Mouse (Mus musculus) spleen, adult 18-20 months (tissue): ENCODE measurements at regions not wholly inside any gene's neighbourhood (a gene's known extent, or its start where the extent isn't known, plus 50 kb on each side); places are given as distances from the start of the nearest gene placed in this dataset.

Experiments
- DNase-seq, 2 experiments: peaks; one replicate each; pipeline ENCODE4 v3.0.0; 2022; ENCODE audit warnings: mixed read lengths in 2 of 2

DNA sequence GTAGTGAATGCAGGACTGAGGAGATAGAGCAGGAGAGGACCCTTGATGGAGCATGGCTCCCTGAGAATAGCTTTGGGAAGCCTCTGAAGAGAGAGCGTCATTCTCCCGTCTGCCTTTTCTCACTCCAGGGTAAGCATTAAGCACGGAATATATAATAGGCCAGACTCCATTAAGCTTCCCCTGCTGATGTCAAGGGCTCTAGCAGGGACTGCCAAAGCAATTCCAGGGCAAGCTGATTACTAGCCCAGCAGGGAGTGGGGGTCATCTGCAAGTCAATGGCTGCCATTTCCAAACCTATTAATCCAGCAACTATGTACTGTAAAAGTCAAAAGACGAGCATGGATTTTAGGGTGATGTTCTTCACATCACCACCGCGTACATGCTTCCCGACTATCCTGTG, 111.2 kb upstream of the Arl4c start:
- DNase-seq, result no peak

DNA sequence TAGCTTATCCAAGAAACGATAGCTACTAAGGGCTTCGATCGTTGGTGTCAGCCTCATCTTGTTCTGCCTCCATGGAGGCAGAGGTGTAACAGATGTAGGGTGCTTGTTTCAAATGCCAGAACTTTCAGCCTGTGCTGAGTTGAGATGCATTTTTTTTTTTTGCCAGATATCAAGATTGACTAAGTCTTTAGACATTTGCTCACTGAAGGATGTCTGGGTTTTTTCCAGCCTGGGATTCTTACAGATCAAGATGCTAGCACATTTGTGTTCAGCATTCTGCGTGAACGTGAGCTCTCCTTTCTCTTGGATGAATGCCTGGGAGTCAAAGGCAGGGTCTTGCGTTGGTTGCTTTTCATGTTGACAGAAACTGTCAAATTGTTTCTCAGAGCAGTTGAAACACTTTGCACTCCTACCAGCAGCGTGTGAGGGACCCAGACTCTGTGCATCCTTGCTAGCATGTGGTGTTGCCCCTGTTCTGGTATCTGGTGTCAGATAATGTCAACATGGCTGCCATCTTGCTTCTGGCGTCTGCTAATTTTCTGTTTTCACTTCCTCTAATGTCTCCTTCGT, 114.4 kb upstream of the Arl4c start:
- DNase-seq, result no peak

DNA sequence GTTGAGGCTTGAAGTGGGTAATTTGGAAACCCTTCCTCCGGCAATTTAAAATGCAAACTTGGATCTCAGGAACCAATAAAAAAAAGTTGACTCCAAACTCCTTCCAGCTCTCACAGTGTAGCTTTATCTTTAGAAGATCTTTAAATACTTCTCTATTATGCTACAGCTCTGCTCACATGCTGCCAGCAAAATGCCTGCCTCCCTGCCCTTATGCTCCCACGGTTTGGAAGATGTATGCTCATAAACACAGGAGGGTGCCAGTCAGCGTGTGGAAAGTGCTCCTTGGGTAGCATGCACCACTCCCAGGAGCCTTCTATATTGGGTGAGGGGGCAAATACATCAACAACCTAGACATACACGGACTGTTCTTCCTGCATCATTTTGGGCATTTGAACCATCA, 123.2 kb upstream of the Arl4c start:
- no peak for DNase-seq

DNA sequence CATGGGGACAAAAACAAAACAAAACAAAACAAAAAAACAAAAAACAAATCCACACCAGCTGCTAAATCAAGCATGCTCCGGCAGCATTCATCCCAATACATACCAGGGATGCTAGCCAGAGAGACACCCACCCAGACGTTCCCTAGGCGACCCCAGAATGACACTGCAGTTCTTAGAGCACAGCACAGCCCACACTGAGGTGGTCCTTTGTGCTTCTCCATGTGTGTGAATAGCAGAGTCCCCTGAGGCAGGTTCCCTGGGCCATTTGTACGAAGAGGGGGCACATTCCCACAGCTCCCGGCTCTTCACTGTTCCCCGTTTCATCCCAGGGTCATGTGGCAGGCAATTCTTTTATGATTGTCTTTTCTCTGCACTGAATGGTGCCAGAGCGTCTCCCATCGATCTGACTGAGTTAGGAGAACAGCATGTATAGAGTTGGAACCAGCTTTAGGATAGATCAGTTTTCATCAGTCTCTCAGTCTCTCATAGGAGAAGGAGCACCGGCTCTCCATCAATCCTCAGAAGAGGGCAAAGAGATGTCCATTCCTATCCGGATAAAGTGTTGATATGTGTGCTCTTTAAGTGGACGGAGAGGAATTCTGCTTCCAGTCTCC, 136.7 kb upstream of the Arl4c start:
- DNase-seq, result no peak

DNA sequence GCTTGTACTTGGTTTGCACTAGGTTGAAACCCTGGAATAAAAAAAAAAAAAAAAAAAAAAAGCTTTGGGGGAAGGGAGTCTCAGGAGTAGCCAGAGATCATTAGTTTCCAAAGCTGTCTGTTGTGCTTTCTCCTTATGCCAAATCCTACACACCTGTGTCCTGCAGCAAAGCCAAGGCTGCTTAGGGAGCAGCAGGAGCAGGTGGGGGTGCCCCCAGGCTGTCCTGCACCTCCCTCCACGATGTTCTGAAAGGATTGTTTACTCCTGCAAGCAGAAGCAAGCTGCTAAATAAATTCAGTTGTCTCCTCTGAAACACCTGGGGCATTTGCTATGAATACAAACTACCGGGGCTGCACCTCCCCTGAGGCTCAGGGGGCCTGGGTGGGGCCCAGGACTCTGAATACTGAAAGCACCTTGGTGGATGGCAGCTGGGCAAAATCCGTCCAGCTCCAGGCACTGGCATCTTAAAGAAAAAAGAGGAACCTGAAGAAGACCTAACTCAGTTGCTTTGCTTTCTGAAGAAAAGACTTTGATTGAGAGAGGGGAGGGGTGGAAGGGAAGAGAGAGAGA, 137.5 kb upstream of the Arl4c start:
- DNase-seq, result no peak

DNA sequence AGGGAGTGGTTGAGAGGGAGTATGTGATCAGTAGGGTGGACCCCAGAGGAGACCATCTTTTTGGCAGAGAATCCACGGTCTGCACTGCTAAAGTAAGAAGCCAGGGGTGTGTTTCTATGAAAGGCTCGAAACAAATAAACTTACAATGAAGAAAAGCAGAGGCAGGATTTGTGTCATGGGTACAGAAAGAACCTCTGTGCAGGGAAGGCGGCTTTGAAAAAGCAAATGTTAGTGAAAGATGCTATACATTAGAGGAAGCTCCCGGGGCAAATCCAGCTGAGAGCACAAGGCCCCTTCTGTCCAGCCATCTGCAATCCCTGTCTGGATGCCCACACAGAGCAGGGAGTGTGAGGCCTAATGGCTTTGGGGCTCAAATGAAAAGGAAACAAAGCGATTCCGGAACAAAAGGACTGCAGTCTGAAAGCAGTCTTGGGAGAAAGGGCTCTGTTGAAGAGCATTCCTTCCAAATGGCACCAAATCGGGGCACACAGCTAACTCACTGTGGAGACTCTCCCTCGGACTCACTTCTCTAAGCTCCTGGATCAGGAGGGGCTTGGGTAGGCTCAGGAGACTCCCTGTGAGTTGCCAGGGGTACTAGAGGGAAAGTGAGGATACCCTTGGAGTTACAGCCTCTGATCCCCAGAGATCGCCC, 138.1 kb upstream of the Arl4c start:
- no peak for DNase-seq

DNA sequence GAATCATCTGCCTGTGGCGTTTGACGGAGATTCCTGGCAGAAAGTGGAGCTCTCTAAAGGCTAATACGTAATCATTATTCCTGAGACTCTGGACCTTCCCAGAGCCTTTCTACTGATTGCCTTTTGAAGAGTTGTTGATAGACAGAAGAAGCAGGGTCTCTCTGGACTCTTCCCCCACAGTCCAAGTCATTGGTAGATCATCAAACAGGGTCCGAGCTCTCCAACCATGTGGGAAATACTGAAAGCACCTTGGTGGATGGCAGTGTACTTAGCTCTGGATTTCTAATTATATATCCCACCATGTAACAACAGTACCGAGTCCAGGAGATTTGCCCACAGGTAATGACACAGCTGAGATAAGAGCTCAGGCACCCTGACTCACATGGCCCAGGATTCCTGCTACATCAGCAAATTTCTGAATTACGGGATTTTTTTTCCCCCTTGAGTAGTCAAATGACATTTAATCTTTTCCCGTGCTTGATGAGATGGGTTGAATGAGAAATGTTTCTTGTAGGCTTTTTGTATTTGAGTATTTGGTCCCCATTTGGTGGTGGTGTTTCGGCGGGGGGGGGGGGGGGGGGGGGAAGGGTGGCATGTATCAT, 139.1 kb upstream of the Arl4c start:
- DNase-seq, result no peak

DNA sequence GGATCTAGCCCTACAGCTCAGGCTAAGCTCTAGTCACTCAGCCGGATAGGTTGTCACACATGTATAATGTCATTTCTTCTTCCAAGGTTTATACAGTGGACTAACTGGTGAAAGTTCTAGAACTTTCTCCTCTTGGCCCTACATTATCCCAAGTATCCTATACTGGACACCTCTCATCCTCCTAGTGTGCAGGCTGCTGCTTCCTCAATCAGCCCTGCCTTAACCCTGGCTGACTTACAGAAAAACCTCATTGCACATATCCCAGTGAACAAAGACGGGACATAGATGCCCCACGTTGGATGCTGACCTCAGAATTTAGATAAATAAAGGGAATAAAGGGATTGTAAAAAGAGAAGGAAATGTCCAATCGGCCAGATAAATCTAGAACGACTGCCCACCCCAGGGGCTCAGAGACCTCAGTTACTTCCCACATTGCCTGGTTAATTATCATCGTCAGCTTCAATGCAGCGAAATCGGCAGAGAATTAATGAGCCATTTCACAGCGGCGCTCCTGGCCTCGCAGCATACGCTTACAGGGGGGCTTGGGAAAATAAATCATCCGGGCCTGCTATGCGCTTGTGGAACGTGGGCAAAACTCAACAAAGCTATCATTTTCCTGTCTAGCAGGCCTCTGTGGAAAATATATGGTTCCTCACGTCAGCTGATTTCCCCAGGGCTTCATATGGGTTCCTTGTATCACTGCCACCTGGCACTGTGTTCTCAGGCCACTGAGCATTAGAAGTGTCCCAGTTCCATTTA, 145.5 kb upstream of the Arl4c start:
- DNase-seq, result no peak

DNA sequence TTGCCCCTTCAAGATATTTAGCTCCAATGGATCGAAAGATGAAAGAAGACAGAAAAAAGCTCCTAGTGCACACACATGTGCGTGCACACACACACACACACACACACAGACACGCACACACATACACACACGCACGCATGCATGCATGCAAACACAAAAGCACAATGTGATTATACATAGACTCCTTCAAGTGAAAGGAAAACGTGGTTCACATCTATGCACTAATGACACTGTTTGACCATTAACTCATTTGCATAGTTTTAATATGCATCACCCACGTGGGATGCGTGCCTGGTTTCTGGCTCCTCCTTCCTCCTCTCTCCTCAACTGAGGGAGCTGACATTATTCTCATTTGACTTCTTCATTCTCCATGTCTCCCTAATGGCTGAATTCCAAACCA, 146.2 kb upstream of the Arl4c start:
- DNase-seq, result no peak

DNA sequence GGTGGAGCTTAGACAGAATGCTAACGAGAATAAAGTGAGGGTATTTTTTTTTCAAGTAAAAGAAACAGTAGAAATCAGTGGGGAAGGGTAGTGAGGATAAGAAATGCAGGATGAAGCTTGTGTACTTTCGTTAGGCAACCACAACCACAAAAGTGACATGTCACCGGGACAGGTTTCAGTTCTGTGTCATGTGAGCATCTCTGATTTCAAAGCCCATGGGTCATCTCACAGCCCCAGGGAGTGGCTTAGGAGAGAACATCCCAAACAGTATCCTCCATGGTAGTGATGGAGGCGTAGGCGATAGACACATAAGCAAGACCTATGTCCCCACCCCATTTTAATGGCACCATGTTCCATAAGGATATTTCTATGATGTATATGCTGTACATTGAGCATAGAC, 147.4 kb upstream of the Arl4c start:
- no peak for DNase-seq

DNA sequence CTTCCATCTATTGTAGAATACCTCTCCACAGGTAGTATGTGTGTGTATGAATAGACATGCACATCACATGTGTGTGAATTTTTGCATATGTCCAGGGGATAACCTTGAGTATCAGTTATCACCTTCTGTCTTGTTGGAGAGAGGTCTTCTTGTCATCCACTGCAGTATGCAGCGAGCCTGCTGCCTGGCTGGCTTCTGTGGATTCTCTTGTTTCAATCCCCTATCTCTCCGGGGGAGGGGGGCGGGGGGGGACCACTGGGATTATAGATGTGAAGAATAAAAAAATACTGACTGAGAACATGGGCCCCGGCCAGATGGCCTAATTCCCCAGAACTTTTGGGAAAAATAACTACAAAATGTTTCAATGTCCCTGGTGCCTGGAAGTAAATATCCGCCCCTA, 149.9 kb upstream of the Arl4c start:
- no peak for DNase-seq

DNA sequence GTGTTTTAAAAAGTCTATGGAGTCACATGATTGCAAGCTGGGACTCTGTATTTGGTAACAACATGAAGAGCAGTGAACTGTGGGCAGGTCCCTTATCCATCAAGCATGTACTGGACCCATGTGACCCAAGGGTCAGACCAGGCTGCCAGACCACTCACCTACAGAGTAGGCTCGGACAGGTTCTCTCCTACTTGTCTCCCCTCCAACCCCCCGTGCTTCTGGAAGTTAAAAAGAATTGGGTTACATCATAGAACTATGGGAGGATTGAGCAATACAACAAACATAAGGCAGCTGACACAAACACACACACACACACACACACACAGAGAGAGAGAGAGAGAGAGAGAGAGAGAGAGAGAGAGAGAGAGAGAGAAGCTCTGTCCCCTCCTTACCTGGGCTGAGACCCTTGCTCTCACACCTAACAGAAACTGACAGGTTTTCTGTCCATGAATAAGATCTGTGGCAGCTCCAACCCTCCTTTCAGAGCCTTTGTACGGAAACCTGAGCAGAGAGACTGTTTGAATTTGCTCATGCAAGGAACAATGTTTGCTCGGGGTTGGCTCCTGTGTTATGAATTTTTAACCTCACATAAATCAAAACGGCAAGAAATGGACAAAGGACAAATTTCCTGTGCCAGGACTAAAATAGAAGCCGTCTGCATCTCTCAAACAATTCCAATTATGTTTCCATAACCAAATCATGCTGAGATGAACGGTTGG, 159.0 kb upstream of the Arl4c start:
- no peak for DNase-seq

DNA sequence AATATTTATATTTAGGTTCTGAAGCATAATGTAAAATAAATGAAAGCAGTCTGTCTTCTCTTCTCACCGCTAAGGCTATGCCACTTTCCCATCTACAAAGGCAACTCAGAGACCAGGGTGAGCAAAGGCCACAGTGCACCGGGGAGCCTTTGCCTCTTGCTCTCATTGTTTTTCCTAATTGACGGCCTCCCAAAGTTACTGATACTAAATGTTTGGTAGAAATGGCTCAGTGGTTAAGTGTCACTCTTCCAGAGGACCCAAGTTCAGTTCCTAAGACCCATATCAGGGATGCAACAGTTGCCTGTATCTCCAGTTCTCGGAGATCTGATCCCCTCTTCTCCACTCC, 159.5 kb upstream of the Arl4c start:
- no peak for DNase-seq

DNA sequence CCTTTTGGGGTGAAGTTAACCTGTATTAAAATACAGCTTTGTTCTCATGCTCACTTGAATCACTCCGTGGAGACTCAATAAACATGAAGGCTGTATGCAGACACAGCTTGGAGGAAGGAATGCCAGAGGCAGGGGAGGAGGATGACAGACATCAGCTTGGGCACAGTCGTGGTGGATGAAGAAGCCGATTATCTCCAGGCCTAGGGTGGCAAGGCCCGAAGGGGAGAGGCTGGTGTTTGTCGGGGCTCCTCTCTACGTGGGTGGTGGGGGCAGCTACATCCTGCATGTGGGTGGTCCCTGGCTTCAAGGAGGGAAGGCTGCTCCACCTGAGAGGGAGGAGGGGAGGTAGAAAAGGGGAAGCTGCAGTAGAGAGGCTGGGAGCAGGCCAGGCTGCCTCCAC, 163.4 kb upstream of the Arl4c start:
- no peak for DNase-seq

DNA sequence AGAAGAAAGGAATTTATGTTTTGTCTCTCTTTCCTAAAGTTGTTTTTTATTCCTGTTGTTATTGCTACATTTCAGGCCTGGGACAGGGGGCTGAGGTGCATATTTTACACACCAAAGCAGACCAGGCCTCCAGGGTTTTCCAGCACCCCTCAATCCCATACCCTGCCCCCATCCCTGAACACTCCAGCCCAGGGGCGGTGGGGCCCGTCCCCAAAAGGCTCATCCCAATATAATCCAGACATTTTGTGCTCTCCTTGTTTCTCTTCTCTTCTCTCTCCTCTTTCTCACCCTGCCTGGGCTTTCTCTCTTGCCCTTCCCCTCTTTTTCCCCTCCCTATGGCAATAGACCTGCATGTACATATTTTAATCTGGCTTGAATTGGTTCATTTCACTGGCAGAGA, 164.6 kb upstream of the Arl4c start:
- no peak for DNase-seq

DNA sequence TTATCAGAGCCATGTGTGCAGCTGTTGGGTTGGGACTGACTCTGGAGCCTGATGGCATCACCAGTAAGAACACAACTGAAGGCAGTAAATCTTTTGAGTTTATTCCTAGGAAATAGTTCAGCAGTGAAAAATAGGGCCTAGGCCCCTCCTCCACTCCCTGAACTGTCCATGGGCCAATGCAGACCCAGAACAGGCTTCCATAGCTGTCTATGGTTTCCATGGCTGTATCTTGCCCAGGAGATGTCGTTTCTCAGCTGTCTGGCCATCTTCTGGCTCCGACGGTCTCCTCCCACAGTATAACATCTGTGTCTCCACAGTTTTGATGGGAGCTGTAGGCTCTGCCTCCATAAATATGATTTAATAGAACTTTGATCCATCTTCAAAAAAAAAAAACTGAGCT, 165.1 kb upstream of the Arl4c start:
- no peak for DNase-seq

DNA sequence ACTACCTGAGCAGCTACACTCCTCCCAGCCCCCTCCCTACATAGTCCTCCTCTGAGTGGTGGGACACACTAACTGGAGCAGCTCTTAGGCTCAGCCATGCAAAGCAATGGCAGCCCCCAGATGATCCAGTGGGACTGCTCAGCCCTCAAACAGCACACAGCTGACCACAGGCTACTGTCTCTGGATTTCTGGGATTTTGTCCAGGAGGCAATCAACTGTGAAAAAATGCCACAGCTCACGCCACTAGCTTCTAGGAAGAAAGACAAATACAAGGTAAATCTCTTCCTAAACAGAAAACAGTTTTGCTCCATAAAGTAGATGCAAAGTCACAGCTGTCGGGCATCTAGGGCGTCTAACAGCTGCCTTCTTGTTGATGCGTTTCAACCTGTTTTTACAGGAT, 167.9 kb upstream of the Arl4c start:
- DNase-seq, result no peak

DNA sequence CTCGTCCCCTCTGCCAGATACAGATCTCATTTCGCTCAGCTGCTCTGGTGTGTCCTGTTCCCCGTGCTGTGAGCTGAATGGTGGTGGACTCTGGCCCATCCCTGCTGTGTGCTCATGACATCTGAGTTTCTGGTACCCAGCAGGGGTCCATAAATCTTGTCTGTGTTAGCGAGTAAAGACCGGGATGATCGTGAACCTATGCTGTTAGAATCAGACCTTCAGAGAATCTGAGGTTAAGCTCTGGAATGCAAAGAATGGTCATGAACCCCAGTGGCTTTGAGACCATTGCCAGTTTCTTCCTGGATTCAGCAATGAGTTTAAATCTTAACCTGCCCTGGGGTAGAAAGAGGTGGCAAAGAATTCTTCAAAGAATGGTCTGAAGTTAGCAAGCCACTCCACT, 173.3 kb upstream of the Arl4c start:
- DNase-seq, result no peak

DNA sequence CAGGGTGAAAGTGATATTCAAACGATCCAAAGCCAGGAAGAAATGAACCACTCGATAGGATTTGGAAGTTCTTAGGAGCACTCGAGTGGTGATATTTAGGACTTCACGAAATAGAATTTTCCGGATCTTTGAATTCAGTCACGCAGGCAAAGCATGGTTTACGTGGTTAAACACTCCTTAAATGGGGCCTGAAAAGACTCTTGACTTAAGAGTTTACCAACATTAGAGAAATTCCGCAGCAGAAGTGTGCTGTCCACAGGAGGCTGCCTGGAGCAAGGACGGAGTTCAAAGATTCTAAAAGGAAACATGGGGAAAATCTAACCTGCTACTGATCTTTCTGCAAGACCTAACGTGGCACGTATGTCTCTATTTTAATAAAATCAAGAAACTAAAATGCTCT, 175.4 kb upstream of the Arl4c start:
- no peak for DNase-seq

DNA sequence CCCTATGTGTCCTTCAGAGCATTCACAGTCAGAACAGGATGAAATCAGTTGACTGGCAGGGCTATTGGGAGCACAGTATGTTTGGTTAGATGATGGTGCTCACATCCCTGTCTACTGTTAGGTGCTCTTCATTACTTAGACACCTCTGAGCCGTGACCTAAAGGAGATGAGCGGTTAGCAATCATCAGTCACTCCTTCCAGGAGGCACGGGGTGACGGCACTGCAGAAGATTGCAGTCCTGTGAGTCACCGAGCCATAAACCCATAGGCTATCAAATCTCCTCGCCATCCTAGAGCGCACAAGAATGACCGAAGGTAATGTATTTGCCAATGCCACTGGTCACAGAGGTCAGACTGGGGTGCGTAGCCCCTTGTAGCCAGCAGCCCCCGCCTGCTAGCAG, 176.8 kb upstream of the Arl4c start:
- DNase-seq, result no peak

DNA sequence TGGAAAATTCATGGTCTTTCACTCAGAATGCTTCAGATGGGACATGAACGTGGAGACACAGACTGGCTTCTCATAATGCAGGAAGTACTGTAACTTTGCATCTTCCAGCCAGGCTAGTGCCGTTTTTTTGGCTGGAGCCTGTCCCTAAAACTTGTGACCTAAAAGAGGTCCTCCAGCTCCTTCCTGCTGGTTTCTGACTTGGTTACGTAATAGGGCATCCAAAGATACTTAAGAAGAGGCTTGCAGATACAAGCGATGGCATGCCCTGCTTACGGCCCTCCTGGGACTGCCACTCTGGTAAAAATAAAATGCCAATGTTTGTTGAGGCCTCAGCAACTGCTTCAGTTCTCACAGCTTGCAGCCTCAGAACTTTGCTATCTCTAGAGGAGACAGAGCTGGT, 177.3 kb upstream of the Arl4c start:
- no peak for DNase-seq

DNA sequence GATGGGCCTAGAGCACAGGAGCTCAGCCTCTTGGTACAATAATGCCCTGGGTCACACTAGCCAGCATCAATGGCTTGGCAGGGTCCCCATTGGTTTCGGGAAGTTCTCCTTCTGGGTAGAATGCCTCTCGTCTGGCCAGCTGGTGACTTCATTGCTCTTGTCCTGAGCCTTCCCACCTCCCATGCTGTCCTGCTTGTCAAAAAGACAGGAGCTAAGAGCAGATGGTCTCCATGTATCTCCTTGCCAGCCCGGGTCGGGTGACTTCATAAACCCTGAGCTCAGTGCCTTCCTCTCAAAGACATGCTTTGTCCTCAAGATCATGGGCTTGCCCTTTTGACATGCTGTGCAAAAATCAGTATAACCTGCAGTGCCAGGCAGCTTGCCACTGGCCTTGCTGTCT, 179.2 kb upstream of the Sh3bp4 start:
- no peak for DNase-seq

DNA sequence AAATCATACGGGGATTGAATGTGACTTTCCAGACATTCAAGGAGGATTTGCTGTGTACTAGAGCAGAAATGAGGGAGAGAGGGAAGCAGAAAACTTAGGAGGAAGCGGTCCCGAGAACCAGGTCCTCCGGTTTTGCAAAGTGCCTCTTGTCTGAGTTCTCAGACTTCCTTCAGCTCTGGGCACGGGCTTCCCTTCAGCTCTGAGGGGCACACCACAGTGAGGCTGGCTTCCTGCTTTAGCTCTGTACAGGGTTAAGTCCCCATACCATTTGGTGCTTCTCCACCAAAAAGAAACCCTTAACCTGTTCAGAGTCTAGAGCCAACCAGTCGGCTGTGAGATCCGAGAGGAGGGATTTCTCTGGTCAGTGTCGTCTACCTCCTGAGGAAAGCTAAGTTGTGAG, 167.8 kb upstream of the Sh3bp4 start:
- DNase-seq, result no peak
